Comparison of ENCODE assay signal across 8 mouse cellular contexts in genomic region chr12:91848394-91849044, GRCm38 (mm10). TPM values are rescaled to one million over a fixed set of nuclear protein-coding genes. Genes with fewer than 3 reads are reported as not detected.
DNase-seq lines count a peak whose midpoint lies in the region; ATAC-seq lines count a peak whose summit lies in the region.

No protein-coding gene starts in this region.

- peak overlapping the region; percentile 91 for H3K9ac ChIP-seq in kidney, embryonic 16.5 days (replicated peaks; ENCODE audit: low read length)
- H3K9ac ChIP-seq in hindbrain, embryonic 12.5 days, result peak overlapping the region; percentile 89

- no peaks in the 10 kb centered on the region for H3K36me3 ChIP-seq in kidney, embryonic 16.5 days (ENCODE audit: insufficient read depth, low read length)
- H3K36me3 ChIP-seq in hindbrain, embryonic 12.5 days, result no peaks in the 10 kb centered on the region

- peak; percentile 76 for ATAC-seq in kidney, embryonic 16.5 days (ENCODE audit: low FRiP score, low TSS enrichment)
- ATAC-seq in hindbrain, embryonic 12.5 days (ENCODE audit: low FRiP score), result peak; percentile 75

- 1% methylated on average over 32 of the region's 33 CpGs for WGBS in kidney, embryonic 16.5 days
- WGBS in hindbrain, embryonic 12.5 days, result 5% methylated on average over 33 of the region's 33 CpGs

- no peaks in the 10 kb centered on the region for H3K9me3 ChIP-seq in kidney, embryonic 16.5 days (ENCODE audit: low read length)
- H3K9me3 ChIP-seq in hindbrain, embryonic 12.5 days (replicated peaks), result no peaks in the 10 kb centered on the region

- H3K4me3 ChIP-seq in kidney, embryonic 16.5 days (ENCODE audit: low read length), result peak overlapping the region; percentile 80
- H3K4me3 ChIP-seq in hindbrain, embryonic 12.5 days, result peak overlapping the region; percentile 89

- H3K27ac ChIP-seq in kidney, embryonic 16.5 days (ENCODE audit: low read length), result peak overlapping the region; percentile 36; the same call in 1 of the 2 replicates
- peak overlapping the region; percentile 77 for H3K27ac ChIP-seq in hindbrain, embryonic 12.5 days

- H3K4me2 ChIP-seq in kidney, embryonic 16.5 days (replicated peaks; ENCODE audit: low read depth, low read length), result peak overlapping the region; percentile 78
- peak overlapping the region; percentile 81 for H3K4me2 ChIP-seq in hindbrain, embryonic 12.5 days (replicated peaks)

- no peak for DNase-seq in kidney, postnatal 36 days
- DNase-seq in brain, adult 2 months (ENCODE audit: low read depth, low spot score), result peak; percentile 20
- DNase-seq in lung, postnatal 36 days, result peak; percentile 8
- DNase-seq in adrenal gland, postnatal 10 days, result no peak
- DNase-seq in urinary bladder, postnatal 14 days (ENCODE audit: low spot score), result no peak
- DNase-seq in cerebellum, adult 8-10 months, result no peak

- H3K4me1 ChIP-seq in kidney, embryonic 16.5 days (ENCODE audit: insufficient read depth, low read length), result peaks cover 7% of the 10 kb centered on the region
- H3K4me1 ChIP-seq in hindbrain, embryonic 12.5 days, result peaks cover 14% of the 10 kb centered on the region

- H3K27me3 ChIP-seq in kidney, embryonic 16.5 days (ENCODE audit: insufficient read depth, low read length), result no peaks in the 10 kb centered on the region
- no peaks in the 10 kb centered on the region for H3K27me3 ChIP-seq in hindbrain, embryonic 12.5 days

RNA-seq across cellular contexts. Expression of gene Sel1l, which starts 0.4 kb away (rescaled TPM):
- polyA plus RNA-seq in kidney, embryonic 16.5 days (2015; fragmentation: Nextera tagmentation; extraction: Ambion mirVana), result 87.5 and 94.4 TPM in 2 replicates
- 93.1 and 94.7 TPM in 2 replicates for polyA plus RNA-seq in hindbrain, embryonic 12.5 days (2016; fragmentation: Nextera tagmentation; extraction: Ambion mirVana)
- 100 to 1,000 TPM; 122 to 151 TPM for total RNA-seq in adrenal gland, postnatal 10 days (2021)

Comparison
In these comparisons a context has a peak if more than half of its experiments do, and no peak if none do; other contexts are left out.
1. DNase-seq: peak in brain, adult 2 months (single experiment) and lung, postnatal 36 days (single experiment); none in kidney, postnatal 36 days (0 of 2), adrenal gland, postnatal 10 days (single experiment), urinary bladder, postnatal 14 days (single experiment) and cerebellum, adult 8-10 months (single experiment).